In the genomic region with DNA sequence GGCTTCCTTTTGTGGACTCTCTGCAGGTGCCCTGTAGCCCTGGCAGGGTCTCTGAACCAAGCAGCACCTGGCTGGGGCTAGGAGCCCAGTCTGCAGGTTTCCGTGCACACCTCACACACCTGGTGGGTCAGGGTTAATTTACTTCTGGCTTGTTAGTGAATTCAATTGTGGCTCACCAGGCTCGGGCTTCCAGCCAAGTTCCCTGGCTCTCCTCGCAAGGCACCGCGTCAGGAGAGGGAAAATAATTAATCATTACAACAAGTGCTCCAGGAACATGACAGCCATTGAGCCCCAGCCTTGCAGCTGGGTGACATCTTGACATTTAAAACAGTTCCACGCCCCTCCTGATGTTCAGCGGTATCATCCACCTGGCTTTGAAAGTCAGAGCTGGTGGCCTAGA, we compare ENCODE assay signal across 10 mouse cellular contexts.
DNase-seq lines count a peak whose midpoint lies in the region; ATAC-seq and TF ChIP-seq lines count a peak whose summit lies in the region.
"Had no signal": no experiment of that assay in that cellular context is flagged by ENCODE, and none has a peak within 500 bp of the region (broad histone marks: within the 10 kb centered on the region; RNA-seq: fewer than 3 reads in every experiment).

No protein-coding gene starts in this region.

- peak; percentile 65 for DNase-seq in adrenal gland, adult 2 months
- DNase-seq in adrenal gland, adult 8-10 months: no peak
- DNase-seq in left cerebral cortex, postnatal 4 days: peak; percentile 41
- no peak for DNase-seq in left cerebral cortex, adult 11 months (ENCODE audit: low spot score)
- no peak for DNase-seq in layer of hippocampus, adult 9-11 months
- no peak for DNase-seq in neural tube, embryonic 10.5 days (ENCODE audit: extremely low spot score, low spot score)

- intact Hi-C loops in left cerebral cortex, postnatal 4 days (cut with DNase I): no loop called here

- no peak overlapping the region for H3K4me2 ChIP-seq in intestine, postnatal 0 days (replicated peaks; ENCODE audit: low read depth)
- no peak overlapping the region for H3K4me2 ChIP-seq in lung, embryonic 15.5 days
- H3K4me2 ChIP-seq: embryonic facial prominence, embryonic 13.5 days; neural tube, embryonic 13.5 days had no signal

- no peak overlapping the region for H3K9ac ChIP-seq in intestine, postnatal 0 days (ENCODE audit: low read depth, low read length)
- H3K9ac ChIP-seq in lung, embryonic 15.5 days: no peak overlapping the region
- H3K9ac ChIP-seq: embryonic facial prominence, embryonic 13.5 days; neural tube, embryonic 13.5 days had no signal

- H3K4me3 ChIP-seq in intestine, postnatal 0 days (ENCODE audit: low read depth, low read length): no peak overlapping the region
- H3K4me3 ChIP-seq in lung, embryonic 15.5 days: no peak overlapping the region
- H3K4me3 ChIP-seq: embryonic facial prominence, embryonic 13.5 days; neural tube, embryonic 13.5 days had no signal

- peak; percentile 8; the same call in 1 of the 2 replicates for ATAC-seq in intestine, postnatal 0 days
- 0 out of 2 replicates have a peak, but pooled peaks have one; percentile 1 for ATAC-seq in lung, embryonic 15.5 days (ENCODE audit: borderline replicate concordance, extremely low read depth, low FRiP score, low TSS enrichment)

- no peaks in the 10 kb centered on the region; the same call in 1 of the 2 replicates for H3K4me1 ChIP-seq in intestine, postnatal 0 days (replicated peaks; ENCODE audit: control insufficient read depth, insufficient read depth, low read length)
- H3K4me1 ChIP-seq in lung, embryonic 15.5 days: peaks cover 48% of the 10 kb centered on the region

- H3K27ac ChIP-seq in intestine, postnatal 0 days (ENCODE audit: low read depth, low read length): no peak overlapping the region
- H3K27ac ChIP-seq in lung, embryonic 15.5 days: no peak overlapping the region
- H3K27ac ChIP-seq: embryonic facial prominence, embryonic 13.5 days; neural tube, embryonic 13.5 days had no signal

- TF ChIP-seq CTCF in intestine, postnatal 0 days (IDR thresholded peaks at IDR 0.05; ENCODE audit: low read depth): no peak

- WGBS in intestine, postnatal 0 days: 20% methylated on average over 7 of the region's 7 CpGs
- whole genome bisulfite sequencing in lung, embryonic 15.5 days: 17% methylated on average over 7 of the region's 7 CpGs

- H3K36me3 ChIP-seq in intestine, postnatal 0 days (ENCODE audit: control insufficient read depth, insufficient read depth): no peaks in the 10 kb centered on the region
- no peaks in the 10 kb centered on the region for H3K36me3 ChIP-seq in lung, embryonic 15.5 days
- H3K36me3 ChIP-seq: embryonic facial prominence, embryonic 13.5 days; neural tube, embryonic 13.5 days had no signal

- H3K9me3 ChIP-seq in intestine, postnatal 0 days (ENCODE audit: control insufficient read depth): no peaks in the 10 kb centered on the region
- no peaks in the 10 kb centered on the region for H3K9me3 ChIP-seq in lung, embryonic 15.5 days
- H3K9me3 ChIP-seq: embryonic facial prominence, embryonic 13.5 days; neural tube, embryonic 13.5 days had no signal

- H3K27me3 ChIP-seq in intestine, postnatal 0 days (replicated peaks; ENCODE audit: control insufficient read depth, insufficient read depth, low read length): 0 out of 2 replicates have a peak, but pooled peaks cover 5% of the 10 kb centered on the region
- no peaks in the 10 kb centered on the region for H3K27me3 ChIP-seq in lung, embryonic 15.5 days

Comparison
In these comparisons a context has a peak if more than half of its experiments do, and no peak if none do; other contexts are left out.
1. DNase-seq: peak in adrenal gland, adult 2 months (single experiment) and left cerebral cortex, postnatal 4 days (single experiment); none in adrenal gland, adult 8-10 months (single experiment), left cerebral cortex, adult 11 months (single experiment), layer of hippocampus, adult 9-11 months (single experiment) and neural tube, embryonic 10.5 days (single experiment).